Mouse (Mus musculus): ENCODE data around the gene Abhd12b.

DNA sequence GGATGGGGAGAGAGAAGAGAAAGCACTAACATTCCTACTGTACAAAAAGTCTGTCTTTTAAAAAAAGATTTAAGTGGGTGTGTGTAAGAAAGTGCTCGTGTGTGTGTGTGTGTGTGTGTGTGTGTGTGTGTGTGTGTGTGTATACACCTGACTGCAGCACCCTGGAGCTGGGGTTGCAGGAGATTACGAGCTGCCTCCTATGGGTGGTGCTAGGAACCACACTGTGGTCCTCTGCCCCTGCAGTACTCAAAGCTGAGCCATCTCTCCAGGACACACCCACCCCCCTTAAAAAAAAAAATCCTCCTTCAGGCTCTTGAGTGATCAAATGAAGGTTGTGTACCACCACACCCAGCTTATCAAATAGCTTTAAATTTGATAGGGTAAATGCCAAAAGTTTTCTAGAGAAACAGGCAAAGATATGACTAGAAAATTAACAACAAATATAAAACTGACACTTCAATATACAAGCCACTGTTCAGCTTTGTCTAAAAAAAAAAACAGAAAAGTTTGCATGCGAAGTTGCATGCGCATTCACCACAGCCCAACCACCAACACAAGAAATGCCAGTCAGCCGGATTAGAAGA, 12.9 kb upstream of the Abhd12b start:
- TF ChIP-seq EP300 (optimal IDR thresholded peaks at IDR 0.05) (no peak), CTCF (IDR thresholded peaks at IDR 0.05; ENCODE audit: low read depth) (no peak)

Data from stomach, postnatal 0 days (tissue).